Mouse (Mus musculus): ENCODE results near the gene Draxin.

Gene Draxin

GRCm38 (mm10) chr4:148082257-148083044, 48.0 kb downstream of the Draxin start:
- peak; percentile 74 to 75 for DNase-seq

- no peak for DNase-seq
Measured at GRCm38 (mm10) chr4:148081201-148081600, 49.3 kb downstream of the Draxin start.

DNA sequence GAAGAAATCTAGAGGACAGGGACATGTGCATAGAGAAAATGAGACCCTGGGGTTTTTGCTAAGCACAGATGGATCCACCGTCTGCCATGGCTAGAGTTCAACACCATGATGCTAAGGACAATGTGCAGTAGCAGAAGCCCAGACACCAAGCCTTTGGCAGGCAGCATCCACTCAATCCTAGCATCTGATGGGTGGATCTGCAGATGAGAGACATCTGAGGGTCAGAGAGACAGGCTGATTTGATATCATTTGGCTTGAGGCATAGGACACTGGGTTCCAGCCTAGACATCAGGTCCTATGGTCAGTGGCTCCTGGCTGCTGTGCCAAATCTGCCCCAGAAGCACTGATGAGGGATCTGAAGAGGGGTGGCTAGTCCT, 49.9 kb downstream of the Draxin start:
- DNase-seq: no peak

GRCm38 (mm10) chr4:148079944-148080596, 50.4 kb downstream of the Draxin start:
- peak; percentile 56 to 87 for DNase-seq

DNA sequence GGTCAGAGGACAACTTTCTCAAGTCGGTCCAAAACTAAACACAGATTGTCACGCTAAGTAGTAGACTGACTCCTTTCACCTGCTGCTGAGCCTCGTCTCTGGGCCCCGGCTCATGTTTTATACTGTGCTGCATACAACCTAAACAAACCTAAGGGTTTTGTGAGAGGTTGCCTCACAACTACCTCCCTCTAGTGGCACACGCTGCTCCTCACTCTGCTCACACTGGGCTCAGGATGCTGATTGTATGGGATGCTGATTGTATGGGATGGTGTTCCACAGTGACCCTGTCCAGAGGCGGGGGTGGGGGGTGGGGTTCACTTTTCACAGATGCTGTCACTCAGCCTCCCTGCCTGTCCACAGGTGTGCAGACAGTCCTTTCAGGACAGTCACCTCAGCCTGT, 51.3 kb downstream of the Draxin start:
- no peak for DNase-seq

DNA sequence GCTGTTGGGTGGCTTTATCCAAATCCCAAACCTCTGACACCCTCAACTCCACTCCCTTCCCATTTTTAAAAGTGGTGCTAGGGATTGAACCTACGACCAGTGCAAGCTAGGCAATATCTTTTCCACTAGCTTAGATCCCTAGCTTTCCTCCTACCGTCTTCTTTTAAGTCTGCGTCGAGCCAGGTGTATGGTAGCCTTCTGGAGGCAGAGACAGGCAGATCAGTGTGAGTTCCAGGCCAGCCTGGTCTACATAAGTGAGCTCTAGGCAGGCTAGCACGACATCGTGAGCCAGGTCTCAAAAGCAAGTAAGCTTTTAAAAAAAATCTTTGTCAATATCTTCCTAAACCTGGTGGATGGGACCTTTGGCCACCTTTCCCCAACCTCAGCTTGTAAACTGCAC, 54.6 kb downstream of the Draxin start:
- DNase-seq: no peak

GRCm38 (mm10) chr4:148075259-148075658, 55.2 kb downstream of the Draxin start:
- DNase-seq: peak; percentile 81 to 82

GRCm38 (mm10) chr4:148074521-148075189, 55.8 kb downstream of the Draxin start:
- no peak for DNase-seq

DNA sequence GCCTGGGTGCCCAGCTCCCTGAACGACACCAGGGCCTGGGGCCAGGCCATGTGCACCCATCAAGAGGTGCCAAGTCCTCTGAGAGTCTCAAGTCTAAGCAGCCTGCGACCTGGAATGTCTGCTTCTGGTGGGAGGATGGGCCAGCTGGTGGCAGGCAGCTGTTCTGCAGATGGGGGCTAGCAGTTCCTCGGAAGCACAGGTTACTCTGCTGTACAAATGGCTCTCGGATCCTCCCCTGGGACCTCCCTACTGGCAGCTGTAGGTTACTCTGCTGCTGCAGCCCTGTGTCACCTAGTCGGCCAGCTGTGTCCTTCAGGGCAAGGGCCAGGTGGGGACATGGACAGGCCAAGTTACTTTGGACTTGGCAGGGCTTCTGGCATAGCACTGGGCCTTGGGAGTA, 59.0 kb downstream of the Draxin start:
- peak; percentile 46 to 81 for DNase-seq

DNA sequence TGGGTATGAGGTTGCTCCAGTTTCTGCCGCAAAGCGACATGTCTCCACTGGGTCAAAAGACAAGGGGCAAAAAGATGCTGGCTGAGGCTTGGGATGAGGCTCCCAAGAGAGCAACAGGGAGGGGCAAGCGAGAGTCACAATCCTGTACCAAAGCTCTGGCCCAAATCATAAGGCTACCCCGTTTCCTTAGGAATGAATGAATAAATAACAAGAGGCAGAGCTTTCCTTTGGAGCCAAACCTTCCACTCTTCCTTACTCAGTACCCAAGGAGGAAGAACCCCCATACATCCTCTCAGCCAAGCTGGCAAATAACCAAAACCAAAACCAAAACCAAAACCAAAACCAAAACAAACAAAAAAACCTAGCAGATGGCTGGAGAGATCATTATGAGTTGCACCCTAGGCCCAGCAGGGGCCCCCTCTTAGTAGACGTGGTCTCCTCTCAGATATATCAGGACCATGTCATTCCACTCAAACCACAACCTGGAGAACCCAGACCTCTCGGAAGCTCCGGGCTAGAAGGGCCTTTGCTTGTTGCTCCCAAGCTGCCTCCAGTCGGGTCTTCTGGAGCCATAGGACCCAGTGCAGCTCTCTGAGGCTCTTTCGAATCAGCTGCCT, 60.8 kb downstream of the Draxin start:
- no peak for DNase-seq

- no peak for DNase-seq
Measured at GRCm38 (mm10) chr4:148067346-148067745, 63.2 kb downstream of the Draxin start.

DNA sequence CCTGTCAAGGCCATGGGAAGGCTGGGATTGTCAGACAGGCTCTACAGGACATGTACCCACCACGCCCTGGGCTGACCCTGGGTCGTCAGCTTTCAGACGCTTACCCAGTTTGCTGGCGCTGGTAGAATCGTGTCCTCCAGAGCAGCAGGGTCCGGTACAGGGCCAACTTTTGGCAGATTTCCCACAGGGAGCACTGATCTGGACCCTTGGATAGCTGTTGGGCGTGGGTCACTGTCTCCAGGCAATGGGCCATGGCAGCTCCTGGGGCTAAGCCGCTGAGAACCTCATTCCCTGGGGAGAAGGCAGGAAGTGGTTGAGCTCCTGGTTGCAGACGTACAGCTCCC, 64.1 kb downstream of the Draxin start:
- peak; percentile 83 to 93 for DNase-seq

GRCm38 (mm10) chr4:148065702-148066400, 64.6 kb downstream of the Draxin start:
- peak; percentile 46 to 47 for DNase-seq

DNA sequence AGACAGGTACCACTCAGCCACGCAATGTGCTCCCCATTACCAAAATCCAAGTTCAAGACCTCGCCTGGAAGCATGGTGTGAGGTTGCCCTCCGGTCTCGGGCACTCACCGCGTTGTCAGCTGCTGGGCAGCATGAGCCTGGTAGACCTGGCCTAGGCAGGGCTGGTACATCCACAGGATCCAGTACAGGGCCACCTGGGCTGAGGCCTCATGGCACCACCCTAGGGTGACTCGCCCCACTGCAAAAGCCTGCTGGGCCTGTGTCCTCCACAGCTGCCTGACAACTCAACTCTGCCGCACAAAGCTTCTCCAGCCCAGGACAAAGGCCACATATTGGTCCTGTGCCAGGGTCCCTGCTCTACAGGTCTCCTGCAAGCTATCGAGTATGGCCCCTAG, 69.4 kb downstream of the Draxin start:
- peak in 1 of 2 experiments; percentile 42 for DNase-seq

DNA sequence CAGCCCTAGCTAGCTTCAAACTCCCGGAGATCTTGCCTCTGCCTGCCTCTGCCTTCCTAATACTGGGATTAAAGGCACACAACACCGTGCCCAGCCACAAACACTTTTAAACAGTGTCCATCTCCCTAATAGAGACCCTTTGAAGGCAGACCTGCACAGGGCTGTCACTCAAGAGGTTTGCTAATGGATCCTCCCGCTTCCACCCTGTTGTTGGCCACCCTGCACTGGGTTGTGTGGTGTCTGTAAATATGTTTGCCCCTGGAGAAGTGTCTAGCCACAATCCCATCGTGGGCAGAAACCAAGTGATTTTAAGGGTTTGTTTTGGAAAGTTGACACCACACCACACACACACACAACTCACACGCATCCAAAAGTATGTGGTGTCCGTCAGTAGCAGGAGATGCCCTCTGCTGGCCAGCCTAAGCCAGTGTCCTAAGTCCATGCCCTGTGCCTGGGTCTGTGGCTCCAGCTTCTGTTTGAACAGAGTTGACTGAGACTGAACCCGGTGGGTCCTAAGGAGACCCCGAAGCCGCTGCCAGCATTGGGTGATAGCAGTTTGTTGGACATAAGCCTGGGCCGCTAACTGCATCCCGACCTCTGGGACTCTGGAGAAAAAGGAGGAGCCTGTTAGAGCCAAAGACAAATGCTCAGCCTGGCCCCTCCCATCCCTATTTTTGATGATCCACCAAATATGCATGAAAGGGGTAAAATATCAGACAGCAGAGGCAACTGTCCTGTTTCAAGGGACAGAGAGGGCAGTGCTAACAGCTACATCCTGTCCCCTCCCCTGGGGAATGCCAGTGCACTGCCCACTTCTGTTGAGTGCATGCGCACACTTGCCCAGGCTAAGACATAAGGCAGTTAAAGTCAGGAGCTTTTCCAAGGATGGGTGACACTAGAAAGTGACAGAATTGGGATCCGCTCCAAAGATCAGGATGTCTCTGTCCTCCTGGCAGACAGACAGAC, 70.1 kb downstream of the Draxin start:
- peak; percentile 66 to 72 for DNase-seq

GRCm38 (mm10) chr4:148058993-148059392, 71.5 kb downstream of the Draxin start:
- no peak for DNase-seq

GRCm38 (mm10) chr4:148058218-148058819, 72.2 kb downstream of the Draxin start:
- DNase-seq: no peak

DNA sequence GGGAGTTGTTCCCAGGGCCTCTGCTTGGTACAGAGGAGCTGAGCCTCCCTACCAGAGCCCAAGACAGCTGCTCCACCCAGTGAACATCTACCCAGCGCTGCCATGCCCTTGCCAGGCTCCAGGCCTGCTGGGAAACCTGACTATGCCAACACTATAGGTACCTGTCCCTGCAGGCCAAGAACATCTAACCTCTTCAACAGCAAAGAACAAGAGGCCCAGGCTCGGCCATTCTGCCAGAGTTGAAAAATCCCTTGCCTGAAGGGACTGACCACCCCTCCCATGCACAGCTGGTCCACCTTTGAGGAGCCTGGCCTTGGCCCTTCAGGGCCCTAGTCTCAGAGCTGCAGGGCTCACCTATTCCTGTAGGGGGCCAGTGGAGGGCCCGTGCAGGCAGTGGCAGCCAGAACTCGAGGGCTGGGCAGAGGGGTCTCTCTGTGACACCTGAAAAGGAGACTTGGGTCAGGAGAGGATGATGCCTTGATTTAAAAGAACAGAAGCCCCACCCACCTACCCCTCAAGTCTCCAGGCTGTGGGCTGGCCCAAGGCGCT, 72.8 kb downstream of the Draxin start:
- DNase-seq: no peak

DNA sequence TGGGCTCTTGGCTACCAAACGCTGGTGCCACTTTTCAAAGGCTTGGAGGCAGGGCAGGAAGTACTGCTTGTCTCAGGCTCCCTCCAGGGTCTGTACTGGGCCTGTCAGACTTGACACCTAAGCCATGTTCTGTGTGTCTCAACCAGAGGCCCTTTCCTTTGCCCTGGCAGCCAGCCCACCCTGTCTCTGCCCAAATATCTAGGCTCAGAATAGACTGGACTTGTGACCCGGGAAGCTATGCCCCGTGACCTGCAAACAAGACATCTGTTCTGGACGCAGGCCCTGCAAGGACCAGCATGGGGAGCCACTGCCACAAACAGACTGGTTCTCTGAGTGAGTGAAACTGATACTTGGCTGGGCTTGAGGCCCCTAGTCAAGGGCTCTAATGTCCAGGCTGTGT, 73.7 kb downstream of the Draxin start:
- DNase-seq: peak; percentile 87 to 92

DNA sequence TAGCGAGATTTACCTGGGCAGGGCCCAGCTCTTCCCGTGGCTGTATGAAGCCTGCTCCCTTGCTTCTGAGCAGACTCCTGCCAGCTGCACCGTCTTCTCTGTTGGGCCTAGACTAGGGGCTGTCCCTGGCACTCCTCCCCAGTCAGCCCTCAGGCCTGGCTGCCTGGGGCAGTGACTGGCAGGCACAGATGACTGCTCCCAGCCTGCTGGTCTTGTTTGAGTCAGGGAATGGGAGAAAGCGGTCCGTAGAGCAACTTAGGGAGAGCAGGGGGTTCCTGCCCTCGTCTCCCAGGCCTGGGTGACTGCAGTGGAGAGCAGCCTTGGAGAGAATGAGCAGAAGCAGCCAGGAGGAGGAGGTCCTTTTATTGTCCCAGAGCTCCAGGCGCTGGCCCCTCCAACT, 74.3 kb downstream of the Draxin start:
- peak; percentile 26 to 71 for DNase-seq

All from kidney, postnatal 25 days (tissue).